Mouse (Mus musculus) kidney, embryonic 14.5 days (tissue): ENCODE results near the gene Pkp2. TPM values are rescaled to one million over a fixed set of nuclear protein-coding genes. Genes with fewer than 3 reads are reported as not detected.
"Not testable (repeated sequence)": the region's sequence is repeated elsewhere in the genome, so short reads cannot be mapped to it uniquely, and the experiment has no call there.

Experiments used
- ATAC-seq: fragments of 200-750 bp; cut with Nextera tagmentation; 2 replicates; pipeline ENCODE4 v1.8.0; 2017; ENCODE audit warnings: moderate number of reproducible peaks, mild to moderate bottlenecking, moderate TSS enrichment, moderate library complexity; ENCODE audit not compliant: low FRiP score, low TSS enrichment
- H3K27ac ChIP-seq: fragments of 300-500 bp; sonication (generic); 2 replicates; pipeline ENCODE4 v1.5.1; 2014; ENCODE audit warnings: low read depth, mild to moderate bottlenecking, low read length, moderate library complexity, mixed read lengths
- H3K27me3 ChIP-seq: fragments of 300-500 bp; sonication (generic); 2 replicates; pipeline ENCODE4 v1.6.1; 2014; ENCODE audit warnings: mild to moderate bottlenecking, low read length; ENCODE audit not compliant: control insufficient read depth, insufficient read depth
- H3K36me3 ChIP-seq: fragments of 300-500 bp; sonication (generic); 2 replicates; pipeline ENCODE4 v1.6.1; 2014; ENCODE audit warnings: low read length, mixed read lengths; ENCODE audit not compliant: control insufficient read depth, insufficient read depth
- H3K4me1 ChIP-seq: fragments of 300-500 bp; sonication (generic); 2 replicates; pipeline ENCODE4 v1.6.1; 2014; ENCODE audit warnings: low read length, mixed read lengths; ENCODE audit not compliant: control insufficient read depth, insufficient read depth
- H3K4me2 ChIP-seq: fragments of 300-500 bp; sonication (generic); replicated peaks from 2 replicates; pipeline ENCODE4 v1.6.1; 2014; ENCODE audit warnings: low read depth, mild to moderate bottlenecking, low read length
- H3K4me3 ChIP-seq: fragments of 300-500 bp; sonication (generic); 2 replicates; pipeline ENCODE4 v1.5.1; 2014; ENCODE audit warnings: mild to moderate bottlenecking, low read length
- H3K9ac ChIP-seq: fragments of 300-500 bp; sonication (generic); 2 replicates; pipeline ENCODE4 v1.6.1; 2014; ENCODE audit warnings: low read depth, mild to moderate bottlenecking, low read length, moderate library complexity
- H3K9me3 ChIP-seq: fragments of 300-500 bp; sonication (generic); 2 replicates; pipeline ENCODE4 v1.6.1; 2016; ENCODE audit warnings: low read length; ENCODE audit not compliant: control insufficient read depth
- WGBS: fragments of 180-500 bp; shearing (Covaris S2); extraction: QIAGEN DNeasy Blood & Tissue Kit; methylation state at CpG from one replicate; pipeline ENCODE4 v1.1.7; 2014; 5-methylcytosine and 5-hydroxymethylcytosine counted together
- polyA plus RNA-seq: library from polyadenylated mRNA; unstranded; fragments of >200 nt; fragmentation: Nextera tagmentation; extraction: Ambion mirVana; gene quantifications from 2 replicates; pipeline ENCODE4 v1.2.1, GENCODE M21; 2014

Pkp2 gene
- 6.2 and 10.1 TPM in 2 replicates for polyA plus RNA-seq

DNA sequence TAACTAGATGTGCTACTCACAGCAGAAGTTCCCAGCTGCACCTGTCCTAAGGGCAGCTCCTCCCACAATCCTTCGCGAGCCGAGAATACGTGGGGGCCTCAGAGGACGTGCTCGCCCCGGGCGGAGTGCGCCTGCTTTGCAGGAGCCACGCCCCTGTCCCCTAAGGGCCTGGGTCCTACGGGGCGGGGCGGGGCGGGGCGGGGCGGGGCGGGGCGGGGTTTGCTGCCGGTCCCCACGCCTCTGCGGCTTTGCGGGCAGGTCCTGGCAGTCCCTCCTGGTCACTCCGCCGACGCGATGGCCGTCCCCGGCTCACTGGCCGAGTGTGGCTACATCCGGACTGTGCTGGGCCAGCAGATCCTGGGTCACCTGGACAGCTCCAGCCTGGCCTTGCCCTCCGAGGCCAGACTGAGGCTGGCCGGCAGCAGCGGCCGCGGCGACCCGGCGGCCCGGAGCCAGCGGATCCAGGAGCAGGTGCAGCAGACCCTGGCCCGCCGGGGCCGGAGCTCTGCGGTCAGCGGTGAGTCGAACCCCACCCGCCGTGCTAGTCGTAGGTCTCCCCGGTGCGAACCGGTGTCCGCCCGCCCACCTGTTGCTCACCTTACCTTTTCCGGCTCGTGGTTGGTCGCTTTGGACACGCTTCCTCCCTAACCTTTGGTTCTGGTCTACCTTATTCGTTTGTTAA lies at the start of gene Pkp2:
TSS of gene Pkp2 (plus strand) at position 240 of the 682 bp plus-strand sequence.
- peaks cover 17% of the 10 kb centered on the region; the same call in 1 of the 2 replicates for H3K27me3 ChIP-seq
- 0 out of 2 replicates have a peak, but pooled peaks cover 3% of the 10 kb centered on the region for H3K4me1 ChIP-seq
- ATAC-seq: peak; percentile 97
- no peaks in the 10 kb centered on the region for H3K9me3 ChIP-seq
- H3K36me3 ChIP-seq: no peaks in the 10 kb centered on the region
- H3K9ac ChIP-seq: peak within 1 kb of the TSS; percentile 60
- WGBS: under 1% methylated on average over 42 of the region's 59 CpGs
- H3K27ac ChIP-seq: 0 out of 2 replicates have a peak within 1 kb of the TSS, but pooled peaks have one; percentile 11
- peak within 1 kb of the TSS; percentile 92 for H3K4me2 ChIP-seq
- peak within 1 kb of the TSS; percentile 66 for H3K4me3 ChIP-seq

DNA sequence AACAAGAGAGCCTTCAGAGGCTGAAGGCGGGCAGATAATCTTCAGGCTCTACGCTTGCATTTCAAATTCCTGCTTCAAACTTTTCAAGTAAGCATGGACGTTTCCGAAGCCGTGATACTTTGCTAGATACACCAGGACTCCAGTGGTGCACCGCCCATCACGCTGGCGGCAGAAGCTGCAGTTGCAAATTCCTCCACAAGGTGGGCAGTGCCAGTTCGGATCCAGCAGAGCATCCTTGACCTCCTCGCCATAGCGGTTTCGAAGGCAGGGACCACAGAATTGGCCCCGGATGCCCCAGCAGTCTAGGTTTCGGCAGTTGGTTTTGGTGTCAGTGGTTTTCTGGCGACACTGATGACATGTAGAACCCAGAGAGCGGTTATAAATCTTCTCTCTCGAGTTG lies 15.7 kb upstream of the Pkp2 start:
- H3K4me1 ChIP-seq: no peaks in the 10 kb centered on the region
- H3K9ac ChIP-seq: no peak overlapping the region
- H3K36me3 ChIP-seq: no peaks in the 10 kb centered on the region
- no peak overlapping the region for H3K27ac ChIP-seq
- H3K4me2 ChIP-seq: no peak overlapping the region
- no peak for ATAC-seq
- H3K4me3 ChIP-seq: no peak overlapping the region
- H3K9me3 ChIP-seq: no peaks in the 10 kb centered on the region
- WGBS: 71% methylated on average over 17 of the region's 17 CpGs
- no peaks in the 10 kb centered on the region for H3K27me3 ChIP-seq

GRCm38 (mm10) chr16:16201991-16202390 lies 11.1 kb upstream of the Pkp2 start:
- H3K36me3 ChIP-seq, H3K9ac ChIP-seq, H3K4me3 ChIP-seq, H3K27ac ChIP-seq, H3K27me3 ChIP-seq, H3K4me1 ChIP-seq, H3K4me2 ChIP-seq, H3K9me3 ChIP-seq: not testable (repeated sequence)
- WGBS: 43% methylated on average over 8 of the region's 8 CpGs
- peak; percentile 83 for ATAC-seq

GRCm38 (mm10) chr16:16204648-16205047 lies 8.5 kb upstream of the Pkp2 start:
- no peaks in the 10 kb centered on the region for H3K36me3 ChIP-seq
- H3K4me1 ChIP-seq: no peaks in the 10 kb centered on the region
- no peak for ATAC-seq
- H3K4me3 ChIP-seq: no peak overlapping the region
- H3K27ac ChIP-seq: no peak overlapping the region
- no peak overlapping the region for H3K4me2 ChIP-seq
- WGBS: 90% methylated on average over 1 of the region's 1 CpGs
- no peaks in the 10 kb centered on the region for H3K9me3 ChIP-seq
- H3K9ac ChIP-seq: no peak overlapping the region
- H3K27me3 ChIP-seq: no peaks in the 10 kb centered on the region

- peak overlapping the region; percentile 92 for H3K4me2 ChIP-seq
- ATAC-seq: no peak
- no peaks in the 10 kb centered on the region for H3K36me3 ChIP-seq
- no peak overlapping the region for H3K9ac ChIP-seq
- H3K27ac ChIP-seq: no peak overlapping the region
- WGBS: 17% methylated on average over 7 of the region's 7 CpGs
- H3K27me3 ChIP-seq: peaks cover 17% of the 10 kb centered on the region; the same call in 1 of the 2 replicates
- peak overlapping the region; percentile 66 for H3K4me3 ChIP-seq
- no peaks in the 10 kb centered on the region for H3K9me3 ChIP-seq
- H3K4me1 ChIP-seq: 0 out of 2 replicates have a peak, but pooled peaks cover 3% of the 10 kb centered on the region
Observed at GRCm38 (mm10) chr16:16212723-16213078, 417 bp upstream of the Pkp2 start.

GRCm38 (mm10) chr16:16213761-16214305 lies 715 bp downstream of the Pkp2 start:
- H3K27ac ChIP-seq: no peak overlapping the region

DNA sequence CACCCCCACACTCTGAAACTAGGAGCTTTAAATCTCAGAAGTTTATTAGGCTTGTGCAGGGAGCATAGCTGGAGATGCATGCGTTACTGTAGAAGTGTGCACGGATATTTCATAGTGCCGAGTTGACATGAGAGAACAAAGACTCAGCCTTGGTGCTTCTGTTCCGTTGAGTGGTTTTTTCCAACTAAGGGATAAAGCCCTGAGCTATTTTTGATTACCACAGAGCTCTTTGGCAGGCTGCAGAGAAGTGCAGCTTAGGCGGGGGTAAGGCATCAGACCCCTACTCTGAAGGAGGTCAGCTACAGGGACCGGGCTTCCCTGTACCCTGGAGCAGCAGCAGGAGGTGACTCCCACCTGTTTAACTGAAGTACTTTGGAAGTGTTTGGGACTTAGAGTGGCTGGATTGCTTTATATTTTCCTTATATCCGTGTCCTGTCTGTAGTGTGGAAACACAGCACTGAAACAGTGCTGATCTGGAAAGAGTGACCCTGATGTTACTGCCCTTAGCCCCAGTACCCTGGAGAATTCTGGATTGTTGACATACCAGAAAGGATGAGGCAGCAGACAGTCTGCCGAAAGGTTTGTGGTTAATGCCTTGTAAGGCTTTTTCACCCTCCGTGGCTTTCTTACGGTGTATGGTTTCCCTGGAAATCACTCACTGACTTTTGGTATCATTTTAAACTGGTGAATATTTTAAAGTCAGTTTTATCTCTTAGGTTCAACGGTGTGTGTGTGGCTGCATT lies 2.7 kb downstream of the Pkp2 start:
- H3K27me3 ChIP-seq: peaks cover 17% of the 10 kb centered on the region; the same call in 1 of the 2 replicates
- H3K9me3 ChIP-seq: no peaks in the 10 kb centered on the region
- 0 out of 2 replicates have a peak, but pooled peaks cover 3% of the 10 kb centered on the region for H3K4me1 ChIP-seq
- no peaks in the 10 kb centered on the region for H3K36me3 ChIP-seq
- 16% methylated on average over 11 of the region's 11 CpGs for WGBS
- no peak for ATAC-seq
- H3K27ac ChIP-seq: no peak overlapping the region
- no peak overlapping the region for H3K9ac ChIP-seq
- H3K4me3 ChIP-seq: no peak overlapping the region
- no peak overlapping the region for H3K4me2 ChIP-seq

More at GRCm38 (mm10) chr16:16213761-16214305, 715 bp downstream of the Pkp2 start:
- Histone ChIP-seq H3K4me1 (0 out of 2 replicates have a peak, but pooled peaks cover 3% of the 10 kb centered on the region), H3K4me3 (peak overlapping the region; percentile 66), H3K27me3 (peaks cover 17% of the 10 kb centered on the region; the same call in 1 of the 2 replicates), H3K9me3 (no peaks in the 10 kb centered on the region), H3K9ac (peak overlapping the region; percentile 60; the same call in 1 of the 2 replicates), H3K36me3 (no peaks in the 10 kb centered on the region), H3K4me2 (peak overlapping the region; percentile 92)
- no peak for ATAC-seq
- WGBS: under 1% methylated on average over 17 of the region's 17 CpGs

GRCm38 (mm10) chr16:16216934-16217333 lies 3.8 kb downstream of the Pkp2 start:
- Histone ChIP-seq H3K27me3 (peaks cover 17% of the 10 kb centered on the region; the same call in 1 of the 2 replicates), H3K4me2 (no peak overlapping the region), H3K36me3 (no peaks in the 10 kb centered on the region), H3K4me1 (0 out of 2 replicates have a peak, but pooled peaks cover 3% of the 10 kb centered on the region), H3K4me3 (no peak overlapping the region), H3K9ac (no peak overlapping the region), H3K9me3 (no peaks in the 10 kb centered on the region), H3K27ac (no peak overlapping the region)
- WGBS: 97% methylated on average over 1 of the region's 1 CpGs
- ATAC-seq: no peak
